Mouse (Mus musculus): ENCODE results near the gene Gm47969.
A peak's percentile ranks its signal among the peaks of the same experiment; 100 is the strongest.
"Not testable (repeated sequence)": the region's sequence is repeated elsewhere in the genome, so short reads cannot be mapped to it uniquely, and the experiment has no call there.

Gene Gm47969

DNA sequence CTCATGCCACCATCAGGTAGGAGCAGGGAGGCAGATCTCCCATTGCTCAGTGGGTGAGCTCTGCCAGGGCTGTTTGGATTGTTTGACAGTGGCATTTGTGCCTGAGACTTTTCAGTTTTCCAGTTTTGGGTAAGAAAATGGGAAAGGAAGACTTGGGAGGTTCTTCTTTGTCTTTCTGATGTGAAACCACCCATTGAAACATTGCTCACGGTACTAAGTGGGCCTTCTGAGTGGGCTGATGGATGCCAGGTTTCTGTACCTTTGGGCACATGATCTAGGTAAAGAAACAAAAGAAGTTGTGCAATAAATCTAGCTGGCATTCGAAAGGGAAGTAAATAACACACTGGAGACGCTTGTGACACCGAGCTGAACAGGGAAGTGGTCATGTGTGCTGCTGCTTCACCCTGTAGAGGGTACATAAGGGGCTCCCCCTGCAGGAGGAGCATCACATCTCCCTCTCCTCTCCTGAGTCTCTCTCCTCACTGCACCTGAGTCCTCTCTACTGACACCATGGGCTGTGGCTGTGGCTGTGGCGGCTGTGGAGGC is at the start of gene Gm47969:
Gene Gm47969, plus strand, starts transcription at position 51 of the 546 bp plus-strand sequence.
- DNase-seq (ENCODE audit: low spot score in 2 of 2), result no peak

- DNase-seq (ENCODE audit: low spot score in 2 of 2), result not testable (repeated sequence)
Observed at GRCm38 (mm10) chr1:83000306-83000705, 44.4 kb upstream of the Gm47969 start, which contains the start of gene Gm47959. TSS of gene Gm47959 (plus strand) at chr1:83000548.

DNA sequence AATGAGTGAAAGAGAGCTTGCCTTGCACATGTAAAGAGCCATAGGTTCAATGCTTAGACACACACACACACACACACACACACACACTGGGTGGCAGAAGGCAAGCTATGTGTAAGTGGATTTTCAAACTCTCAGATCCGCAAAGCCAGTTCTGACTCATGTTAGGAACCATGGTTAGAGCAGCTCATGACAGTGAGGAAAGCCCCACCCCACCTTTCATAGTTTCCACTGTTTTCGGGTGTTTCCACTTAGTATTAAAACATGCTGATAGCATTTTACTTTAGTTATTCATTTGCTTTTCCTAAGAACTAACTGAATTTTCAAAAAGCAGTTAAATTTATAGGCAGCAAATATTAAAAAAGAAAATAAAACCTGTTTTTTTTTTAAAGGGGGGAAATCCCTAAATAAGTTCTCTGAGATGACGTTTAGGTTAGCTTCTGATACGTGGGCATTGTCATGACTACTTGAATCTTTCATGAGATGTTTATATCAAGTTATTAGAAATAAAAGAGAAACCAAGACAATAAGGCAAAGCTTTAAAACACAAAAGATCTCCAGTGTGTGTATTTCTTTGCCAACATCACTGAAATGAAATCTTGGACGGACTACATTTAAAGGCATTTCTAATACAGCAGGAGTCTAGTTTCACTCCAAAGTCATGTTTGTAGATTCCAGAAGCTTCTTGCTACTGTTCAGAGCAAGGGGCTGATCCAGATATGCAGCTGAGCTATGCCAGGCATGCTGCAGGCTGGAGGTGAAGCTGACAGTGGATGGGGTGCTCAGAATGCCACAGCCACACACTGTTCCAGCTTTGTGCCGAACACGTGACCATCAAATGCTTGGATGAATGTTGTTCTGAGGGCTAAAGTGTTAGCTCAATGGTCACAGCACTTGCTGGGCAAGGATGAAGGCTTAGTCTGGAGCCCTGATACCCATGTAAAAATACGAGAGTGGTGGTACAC is 38.2 kb upstream of the Gm47969 start:
- DNase-seq (ENCODE audit: low spot score in 2 of 2), result no peak

DNA sequence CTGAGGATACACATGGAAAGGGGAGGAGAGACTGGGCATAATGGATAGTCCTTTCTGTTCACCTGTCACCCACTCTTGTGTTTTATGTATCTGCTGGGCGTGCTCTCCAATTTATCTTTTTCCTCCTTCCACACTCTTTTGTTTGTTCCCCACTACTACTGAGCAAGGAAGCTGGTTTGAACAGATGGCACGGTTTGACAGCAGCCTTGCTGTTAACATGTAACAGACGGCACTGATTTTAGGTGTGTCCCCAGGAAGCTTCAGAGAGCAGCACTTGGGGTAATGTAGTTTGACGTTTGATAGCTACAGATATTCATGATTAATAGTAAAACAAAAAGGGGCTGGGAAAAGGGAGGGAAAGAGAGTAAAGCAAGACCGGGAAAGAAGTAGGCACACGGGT is 37.3 kb upstream of the Gm47969 start:
- DNase-seq (ENCODE audit: low spot score in 2 of 2), result no peak

- no peak for DNase-seq (ENCODE audit: low spot score in 2 of 2)
Observed at GRCm38 (mm10) chr1:83014477-83014876, 30.3 kb upstream of the Gm47969 start.

DNA sequence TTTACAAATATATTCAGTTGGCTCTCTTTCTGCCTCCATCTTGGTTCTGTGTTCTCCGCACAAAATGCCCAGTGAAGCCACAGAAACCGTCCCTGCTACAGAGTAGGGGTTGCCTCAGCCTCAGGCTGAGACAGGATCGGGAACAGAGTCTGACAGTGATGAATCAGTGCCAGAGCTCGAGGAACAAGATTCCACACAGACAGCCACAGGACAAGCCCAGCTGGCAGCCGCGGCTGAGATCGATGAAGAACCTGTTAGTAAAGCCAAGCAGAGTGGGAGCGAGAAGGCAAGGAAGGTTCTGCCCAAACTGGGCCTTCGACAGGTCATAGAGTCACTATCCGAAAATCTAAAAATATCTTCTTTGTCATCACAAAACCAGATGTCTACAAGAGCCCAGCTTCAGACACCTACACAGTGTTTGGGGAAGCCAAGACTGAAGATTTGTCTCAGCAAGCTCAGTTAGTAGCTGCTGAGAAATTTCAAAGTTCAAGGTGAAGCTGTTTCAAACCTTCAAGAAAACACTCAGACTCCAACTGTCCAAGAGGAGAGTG is 29.3 kb upstream of the Gm47969 start:
- DNase-seq (ENCODE audit: low spot score in 2 of 2), result no peak

DNA sequence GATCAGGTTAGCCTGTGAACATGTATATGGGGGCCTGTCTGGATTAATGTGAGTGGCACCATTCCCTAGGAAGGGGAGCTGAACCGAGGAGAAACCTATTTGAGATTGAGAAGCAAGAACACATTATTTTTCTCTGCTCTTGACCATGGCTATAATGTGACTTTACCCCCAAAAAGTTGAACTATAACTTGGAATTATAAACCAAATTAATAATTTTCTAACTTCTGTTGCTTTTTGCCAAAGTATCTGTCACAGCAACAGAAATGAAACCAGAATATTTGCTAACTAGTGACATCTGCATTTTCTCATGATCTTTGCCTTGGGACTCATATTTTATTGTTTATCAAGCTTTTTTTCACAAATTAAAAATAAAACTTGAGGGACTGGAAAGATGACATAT is 28.2 kb upstream of the Gm47969 start:
- DNase-seq (ENCODE audit: low spot score in 2 of 2), result no peak

- no peak for DNase-seq (ENCODE audit: low spot score in 2 of 2)
Observed at GRCm38 (mm10) chr1:83031950-83032349, 12.8 kb upstream of the Gm47969 start.

DNA sequence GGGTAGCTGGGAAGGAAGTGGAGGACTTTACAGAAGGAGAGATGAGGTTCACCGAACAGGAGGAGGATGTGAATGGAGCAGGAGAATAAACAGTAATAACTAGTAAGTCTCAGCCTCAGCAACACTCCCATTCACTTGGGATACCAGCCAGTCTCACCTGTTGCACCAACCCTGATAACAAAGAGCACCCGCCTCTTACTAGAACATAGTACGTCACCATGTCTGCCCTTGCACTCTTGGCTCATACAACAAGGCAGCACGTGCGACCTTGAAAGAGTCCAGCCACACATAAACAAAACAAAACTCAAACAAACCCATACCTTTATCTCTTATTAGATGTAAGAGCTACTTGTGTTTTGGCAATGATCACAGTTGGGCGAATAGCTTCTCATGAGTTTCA is 12.2 kb upstream of the Gm47969 start:
- DNase-seq (ENCODE audit: low spot score in 2 of 2), result no peak

GRCm38 (mm10) chr1:83034509-83034908 is 10.2 kb upstream of the Gm47969 start:
- DNase-seq (ENCODE audit: low spot score in 2 of 2), result no peak

GRCm38 (mm10) chr1:83036892-83037667 is 7.7 kb upstream of the Gm47969 start:
- DNase-seq (ENCODE audit: low spot score in 2 of 2), result no peak

GRCm38 (mm10) chr1:83038109-83038672 is 6.5 kb upstream of the Gm47969 start, which contains the start of gene Slc19a3:
TSS of gene Slc19a3 (minus strand) at chr1:83038448.
- peak in 1 of 2 experiments; percentile 20 for DNase-seq (ENCODE audit: low spot score in 2 of 2)

DNA sequence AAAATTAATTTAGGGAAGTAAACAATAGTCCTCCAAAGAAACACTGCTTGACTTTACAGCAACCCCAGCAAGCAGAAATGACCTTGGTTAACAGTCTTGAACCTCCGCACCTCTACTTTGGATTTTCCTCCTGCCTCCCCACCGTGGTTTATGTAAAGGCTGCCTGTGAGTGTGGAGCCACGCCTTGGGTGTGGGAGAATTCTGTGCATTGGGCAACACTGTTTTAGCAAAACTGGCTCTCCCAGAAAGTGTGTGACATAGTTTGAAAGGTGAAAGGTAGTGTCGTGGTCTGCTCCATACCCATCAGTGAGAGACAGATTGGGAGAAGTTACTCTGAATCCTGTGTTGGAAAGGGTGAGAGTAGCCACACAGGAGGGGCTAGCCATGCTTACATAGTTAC is 5.7 kb upstream of the Gm47969 start:
- no peak for DNase-seq (ENCODE audit: low spot score in 2 of 2)

DNA sequence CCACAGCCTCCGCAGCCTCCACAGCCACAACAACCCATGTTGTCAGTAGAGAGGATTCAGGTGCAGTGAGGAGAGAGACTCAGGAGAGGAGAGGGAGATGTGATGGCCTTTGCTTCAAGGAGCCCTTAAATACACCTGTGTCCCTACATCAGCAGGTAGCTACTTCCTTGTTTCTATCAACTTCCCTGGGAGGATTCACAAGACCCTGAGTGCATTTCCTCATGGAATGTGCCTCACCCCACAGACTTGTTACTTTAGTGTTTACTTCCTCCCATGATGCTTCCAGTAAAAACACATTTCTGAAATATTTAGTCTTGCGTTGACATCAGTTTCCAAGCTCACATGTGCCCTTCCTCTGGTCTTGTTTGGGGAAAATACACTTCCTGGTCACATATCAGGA is 2.4 kb upstream of the Gm47969 start, which contains the start of gene Krtap28-10:
Gene Krtap28-10, minus strand, starts transcription at position 101 of the 400 bp plus-strand sequence.
- no peak for DNase-seq (ENCODE audit: low spot score in 2 of 2)

DNA sequence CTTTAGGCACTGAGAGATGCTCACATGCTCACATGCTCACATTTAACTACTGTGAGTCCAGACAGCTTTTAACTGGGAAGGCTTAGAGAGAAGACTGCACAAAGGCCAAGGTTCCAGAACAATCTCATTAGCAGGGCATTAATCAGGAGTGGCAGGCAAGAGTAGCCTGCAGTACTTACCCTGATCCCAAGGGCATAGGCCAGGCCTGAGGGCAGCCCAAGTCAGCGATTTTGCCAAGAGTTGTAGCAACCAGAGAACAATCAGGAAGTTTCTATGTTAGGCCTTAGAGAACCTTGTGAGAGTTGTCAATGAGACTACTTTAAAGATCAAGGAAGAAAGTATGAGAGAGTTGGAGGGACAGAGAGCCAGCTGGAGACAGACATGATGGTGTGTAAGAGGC is 13.7 kb downstream of the Gm47969 start:
- DNase-seq (ENCODE audit: low spot score in 2 of 2), result no peak

DNA sequence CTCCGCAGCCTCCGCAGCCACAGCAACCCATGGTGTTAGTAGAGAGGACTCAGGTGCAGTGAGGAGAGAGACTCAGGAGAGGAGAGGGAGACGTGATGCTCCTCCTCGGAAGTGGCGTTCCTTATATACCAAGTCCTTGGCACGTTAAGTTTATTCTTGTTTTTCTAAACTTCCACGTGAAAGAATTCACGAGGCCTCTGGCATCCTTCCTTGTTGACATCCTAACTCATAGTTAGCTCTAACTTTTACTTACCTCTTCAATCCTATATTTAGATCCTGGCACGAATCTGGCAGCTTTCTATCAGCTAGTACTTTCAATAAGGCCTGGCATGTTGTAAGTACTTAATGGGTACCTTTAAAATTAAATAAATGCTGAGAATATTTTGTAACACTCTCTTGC is 14.5 kb downstream of the Gm47969 start, which contains the start of gene A030005K14Rik:
Gene A030005K14Rik, minus strand, starts transcription at position 101 of the 400 bp plus-strand sequence.
- DNase-seq (ENCODE audit: low spot score in 2 of 2), result no peak

DNA sequence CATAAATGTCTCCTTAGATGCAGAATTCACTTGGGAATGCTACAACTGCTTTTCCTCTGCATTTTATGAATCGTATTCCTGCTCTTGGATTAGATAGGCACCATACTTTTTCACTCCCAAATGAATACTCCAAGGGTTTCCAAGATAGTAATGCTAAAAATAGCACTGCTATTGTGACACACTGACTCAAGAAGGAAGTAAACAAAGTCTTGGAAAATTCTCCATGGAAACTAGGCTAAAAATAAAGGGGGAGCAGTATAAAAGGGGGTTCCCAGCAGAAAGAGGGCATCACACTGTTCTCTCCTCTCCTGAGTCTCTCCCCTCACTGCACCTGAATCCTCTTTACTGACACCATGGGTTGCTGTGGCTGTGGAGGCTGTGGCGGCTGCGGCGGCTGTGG is 15.9 kb downstream of the Gm47969 start, which contains the start of gene Krtap28-13:
Gene Krtap28-13, plus strand, starts transcription at position 288 of the 400 bp plus-strand sequence.
- no peak for DNase-seq (ENCODE audit: low spot score in 2 of 2)

DNA sequence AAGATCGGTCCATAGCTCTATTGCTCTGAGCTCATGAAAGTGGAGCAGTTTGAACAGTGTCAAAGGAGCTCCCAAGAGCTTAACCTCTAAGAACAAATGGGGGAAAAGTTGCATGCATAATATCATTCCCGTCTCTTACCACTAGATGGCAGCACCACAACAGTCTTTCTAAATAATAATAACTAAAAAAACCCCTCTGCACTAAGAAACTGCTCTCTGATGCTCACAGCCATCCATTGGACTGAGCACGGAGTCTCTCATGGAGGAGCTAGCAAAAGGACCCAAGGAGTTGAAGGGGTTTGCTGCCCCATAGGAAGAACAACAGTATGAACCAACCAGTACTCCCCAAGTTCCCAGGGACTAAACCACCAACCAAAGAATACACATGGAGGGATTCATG is 20.1 kb downstream of the Gm47969 start:
- no peak for DNase-seq (ENCODE audit: low spot score in 2 of 2)

- no peak for DNase-seq (ENCODE audit: low spot score in 2 of 2)
Observed at GRCm38 (mm10) chr1:83066577-83066976, 21.8 kb downstream of the Gm47969 start.

- DNase-seq (ENCODE audit: low spot score in 2 of 2), result no peak
Observed at GRCm38 (mm10) chr1:83067205-83067604, 22.5 kb downstream of the Gm47969 start.

DNA sequence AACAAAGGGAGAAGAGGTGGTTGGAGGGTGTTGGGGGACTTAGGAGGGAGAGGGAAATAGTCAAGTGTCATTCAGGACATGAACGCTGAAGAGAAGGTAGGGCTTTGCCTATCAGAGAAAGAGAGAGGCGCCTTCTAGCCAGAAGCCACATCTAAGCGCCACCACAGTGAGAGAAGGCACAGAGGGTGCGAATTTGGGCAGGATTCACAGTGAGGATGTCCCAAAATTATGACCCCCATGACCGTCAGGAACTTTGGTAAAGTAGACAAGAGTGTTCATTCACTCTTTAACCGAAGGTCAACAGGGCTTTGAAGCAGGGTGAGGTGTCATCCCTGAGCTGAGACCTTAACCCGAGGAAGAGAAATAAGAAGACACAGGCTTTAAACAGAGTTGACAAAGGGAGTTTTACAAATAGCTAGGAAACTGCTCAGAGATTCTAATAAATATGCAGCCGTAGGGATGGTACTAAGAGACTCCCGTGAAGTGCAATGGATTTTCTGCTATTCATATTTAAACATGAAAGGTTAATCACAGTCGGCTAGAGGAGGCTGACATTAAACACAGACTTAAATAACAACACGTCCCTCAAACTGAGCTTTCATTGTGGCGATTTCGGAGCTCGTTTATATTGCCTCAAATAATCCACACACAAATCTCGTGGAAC is 30.9 kb downstream of the Gm47969 start:
- DNase-seq (ENCODE audit: low spot score in 2 of 2), result no peak

Measured in frontal cortex, postnatal 10 days (tissue).